Mouse (Mus musculus) cortical plate, adult 2 months (tissue): ENCODE measurements at regions not wholly inside any gene's neighbourhood (a gene's known extent, or its start where the extent isn't known, plus 50 kb on each side); places are given as distances from the start of the nearest gene placed in this dataset.
A peak's percentile ranks its signal among the peaks of the same experiment; 100 is the strongest.

ENCODE experiments used
- H3K27ac ChIP-seq: fragments of 200-500 bp; 2 replicates; pipeline ENCODE4 v1.5.1; 2012; ENCODE audit warnings: low read length, control low read depth, inconsistent platforms; ENCODE audit not compliant: insufficient read depth
- H3K4me1 ChIP-seq: fragments of 200-500 bp; 2 replicates; pipeline ENCODE4 v1.6.1; 2011; ENCODE audit warnings: low read length; ENCODE audit not compliant: control insufficient read depth, insufficient read depth
- H3K4me3 ChIP-seq: fragments of 200-500 bp; 2 replicates; pipeline ENCODE4 v1.5.1; 2011; ENCODE audit warnings: mild to moderate bottlenecking, low read length, control low read depth; ENCODE audit not compliant: insufficient read depth
- CTCF ChIP-seq: fragments of 200-500 bp; IDR thresholded peaks from 2 replicates; pipeline ENCODE4 v1.5.1; 2011; ENCODE audit warnings: mild to moderate bottlenecking, control low read depth, low read length; ENCODE audit not compliant: insufficient read depth; ENCODE audit errors: extremely low read depth
- POLR2A ChIP-seq: fragments of 200-500 bp; IDR thresholded peaks from 2 replicates; pipeline ENCODE4 v1.6.1; 2011; ENCODE audit warnings: mild to moderate bottlenecking, low read length, control low read depth; ENCODE audit not compliant: insufficient read depth; ENCODE audit errors: extremely low read depth

- TF ChIP-seq CTCF (no peak), POLR2A (no peak)
- H3K4me3 ChIP-seq, result peak overlapping the region; percentile 15; the same call in 1 of the 2 replicates
- peaks cover 13% of the 10 kb centered on the region for H3K4me1 ChIP-seq
- peak overlapping the region; percentile 12; the same call in 1 of the 2 replicates for H3K27ac ChIP-seq
Measured at GRCm38 (mm10) chr9:41586966-41587570, 425.6 kb upstream of the Ubash3b start.

DNA sequence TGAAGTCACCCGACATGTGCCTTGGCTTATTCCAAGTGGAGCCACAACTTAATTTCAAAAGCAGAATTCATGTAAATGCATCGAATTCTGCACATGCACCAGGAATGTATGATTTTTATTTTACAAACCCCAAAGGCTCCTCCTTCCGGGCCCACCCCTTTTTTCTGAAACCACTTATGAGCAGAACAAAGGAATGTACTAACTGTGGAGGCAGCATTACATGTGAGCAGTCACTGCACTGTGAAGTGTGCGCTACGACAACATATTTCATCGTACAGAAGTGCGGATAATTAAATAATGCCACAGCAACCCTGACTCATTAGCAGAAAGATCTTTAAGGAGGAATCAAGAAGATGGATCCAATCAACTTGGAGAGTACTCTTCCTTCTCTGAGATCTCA lies 424.8 kb upstream of the Ubash3b start:
- Histone ChIP-seq H3K4me3 (peak overlapping the region; percentile 25; the same call in 1 of the 2 replicates), H3K4me1 (peaks cover 13% of the 10 kb centered on the region), H3K27ac (peak overlapping the region; percentile 12; the same call in 1 of the 2 replicates)
- TF ChIP-seq CTCF (no peak), POLR2A (no peak)

GRCm38 (mm10) chr9:41585771-41586170 lies 424.3 kb upstream of the Ubash3b start:
- no peak for TF ChIP-seq CTCF
- TF ChIP-seq POLR2A, result no peak
- peak overlapping the region; percentile 92 for H3K27ac ChIP-seq
- peaks cover 13% of the 10 kb centered on the region for H3K4me1 ChIP-seq
- peak overlapping the region; percentile 25; the same call in 1 of the 2 replicates for H3K4me3 ChIP-seq

DNA sequence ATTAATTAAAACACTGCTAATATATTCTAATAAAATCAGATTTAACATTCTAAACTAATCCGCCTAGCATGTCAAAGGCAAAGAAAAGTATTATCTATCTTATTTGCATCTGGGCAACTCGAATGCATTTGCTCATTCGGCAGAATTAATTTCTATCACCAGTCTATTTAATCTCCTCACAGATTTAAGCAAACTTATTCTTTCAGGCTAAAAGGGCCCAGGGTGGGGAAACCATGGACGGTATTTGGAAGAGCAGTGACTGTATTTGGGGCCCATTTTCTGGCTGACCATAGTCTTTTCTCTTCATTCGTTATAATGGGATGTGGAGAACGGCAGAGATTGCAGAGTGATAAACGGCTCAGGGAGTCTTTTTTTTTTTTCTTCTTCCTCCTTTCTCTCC lies 423.5 kb upstream of the Ubash3b start:
- peaks cover 8% of the 10 kb centered on the region for H3K4me1 ChIP-seq
- H3K4me3 ChIP-seq, result peak overlapping the region; percentile 26; the same call in 1 of the 2 replicates
- 0 out of 2 replicates have a peak overlapping the region, but pooled peaks have one; percentile 67 for H3K27ac ChIP-seq
- no peak for TF ChIP-seq POLR2A
- TF ChIP-seq CTCF, result no peak

DNA sequence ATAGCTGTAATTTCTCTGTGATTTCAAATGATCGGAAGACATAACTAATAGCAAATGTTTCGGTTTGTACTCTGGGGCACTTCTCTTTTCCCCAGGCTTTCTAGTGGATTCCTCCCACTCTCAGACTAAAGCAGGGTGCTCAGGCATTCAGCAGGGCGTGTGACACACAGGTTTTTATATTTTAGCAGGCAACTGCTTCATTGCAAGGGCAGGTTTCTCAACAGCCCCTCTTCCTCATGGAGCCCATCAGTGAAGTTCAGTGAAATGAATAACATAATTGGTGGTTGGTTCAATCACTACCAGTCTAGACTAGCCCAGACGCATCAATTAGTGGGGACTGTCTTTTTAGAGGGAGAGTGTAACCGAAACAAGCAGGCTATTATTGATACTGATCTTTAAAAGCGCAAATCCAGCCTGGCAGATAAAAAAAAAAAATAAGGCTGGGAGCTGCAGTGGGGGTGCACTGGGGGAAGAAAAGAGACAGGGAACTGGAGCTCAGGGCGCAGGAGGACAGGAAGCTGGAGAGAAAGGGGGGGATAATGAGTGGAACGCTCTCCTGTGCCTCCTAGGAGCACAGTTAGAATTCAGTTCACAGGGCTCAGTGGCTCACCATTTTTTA lies 422.3 kb upstream of the Ubash3b start:
- TF ChIP-seq POLR2A (no peak), CTCF (no peak)
- H3K27ac ChIP-seq, result peak overlapping the region; percentile 88
- peak overlapping the region; percentile 36 for H3K4me3 ChIP-seq
- H3K4me1 ChIP-seq, result peaks cover 4% of the 10 kb centered on the region; the same call in 1 of the 2 replicates

GRCm38 (mm10) chr9:41583276-41583675 lies 421.8 kb upstream of the Ubash3b start:
- TF ChIP-seq CTCF, result no peak
- TF ChIP-seq POLR2A, result no peak
- Histone ChIP-seq H3K4me1 (peaks cover 4% of the 10 kb centered on the region; the same call in 1 of the 2 replicates), H3K4me3 (peak overlapping the region; percentile 99), H3K27ac (no peak overlapping the region)

DNA sequence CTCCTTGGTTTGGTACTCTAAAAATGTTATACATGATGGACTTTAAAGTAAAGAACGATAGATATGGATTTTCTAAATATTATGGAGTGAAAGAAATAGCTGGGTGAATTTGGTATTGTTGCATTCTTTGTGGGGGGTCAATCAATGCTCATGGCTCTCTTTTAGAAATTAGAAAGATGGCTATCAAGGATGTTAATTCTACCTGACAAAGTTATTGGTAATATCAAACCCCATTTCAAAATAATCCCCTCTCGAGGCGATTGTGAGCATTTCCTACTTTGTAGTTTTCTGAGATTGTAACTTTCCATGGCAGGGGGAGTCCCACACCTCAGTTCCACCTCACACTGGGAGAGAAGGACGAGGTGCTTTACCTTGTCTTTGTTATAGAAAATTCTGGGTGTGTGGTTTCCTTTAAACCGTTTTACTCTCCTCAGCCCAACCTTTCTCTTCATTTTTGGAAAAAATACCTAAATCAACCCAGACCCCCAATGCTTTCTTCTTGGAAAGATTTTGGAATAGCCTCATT lies 421.3 kb upstream of the Ubash3b start:
- Histone ChIP-seq H3K4me1 (peaks cover 7% of the 10 kb centered on the region), H3K27ac (no peak overlapping the region), H3K4me3 (peak overlapping the region; percentile 99)
- TF ChIP-seq CTCF (no peak), POLR2A (no peak)

- Histone ChIP-seq H3K27ac (peak overlapping the region; percentile 51), H3K4me1 (peaks cover 7% of the 10 kb centered on the region), H3K4me3 (peak overlapping the region; percentile 99)
- no peak for TF ChIP-seq POLR2A
- TF ChIP-seq CTCF, result no peak
Measured at GRCm38 (mm10) chr9:41582171-41582570, 420.7 kb upstream of the Ubash3b start.

GRCm38 (mm10) chr9:41581741-41582140 lies 420.2 kb upstream of the Ubash3b start:
- Histone ChIP-seq H3K4me1 (peaks cover 6% of the 10 kb centered on the region), H3K4me3 (peak overlapping the region; percentile 99), H3K27ac (peak overlapping the region; percentile 51; the same call in 1 of the 2 replicates)
- no peak for TF ChIP-seq POLR2A
- TF ChIP-seq CTCF, result no peak

DNA sequence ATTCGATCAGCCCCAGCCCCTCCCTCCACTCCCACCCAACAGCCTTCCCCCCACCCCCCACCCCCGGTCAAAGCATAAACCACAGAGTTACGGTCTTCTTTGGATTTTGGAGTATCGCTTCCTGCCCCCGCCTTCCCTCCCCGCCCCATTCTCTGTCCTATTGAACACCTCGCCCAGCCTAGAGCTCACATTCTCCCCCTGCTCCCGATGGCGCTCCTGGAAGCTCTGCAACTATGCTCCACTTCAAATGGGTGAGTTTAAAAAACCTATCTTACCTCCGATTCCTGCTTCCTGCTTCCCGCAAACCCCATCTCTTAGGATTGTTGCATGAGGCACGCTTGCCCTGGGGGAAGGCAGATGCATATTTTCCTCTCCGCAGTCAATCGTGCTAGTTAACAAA lies 419.7 kb upstream of the Ubash3b start:
- H3K4me1 ChIP-seq, result peaks cover 5% of the 10 kb centered on the region
- H3K4me3 ChIP-seq, result peak overlapping the region; percentile 99
- H3K27ac ChIP-seq, result peak overlapping the region; percentile 85
- TF ChIP-seq CTCF (no peak), POLR2A (peak; percentile 72)
